Mouse (Mus musculus) T-helper 2 cell (primary cell): Measurements from ENCODE around the gene Tfpt.

ENCODE experiments used
- in situ Hi-C: fragments of 300-600 bp; cut with MboI, MseI; formaldehyde crosslinking; loops from one replicate; pipeline ENCODE4 v1.15.1; 2025; ENCODE audit warnings: high pct_unique_total_duplicates

Gene Tfpt

DNA sequence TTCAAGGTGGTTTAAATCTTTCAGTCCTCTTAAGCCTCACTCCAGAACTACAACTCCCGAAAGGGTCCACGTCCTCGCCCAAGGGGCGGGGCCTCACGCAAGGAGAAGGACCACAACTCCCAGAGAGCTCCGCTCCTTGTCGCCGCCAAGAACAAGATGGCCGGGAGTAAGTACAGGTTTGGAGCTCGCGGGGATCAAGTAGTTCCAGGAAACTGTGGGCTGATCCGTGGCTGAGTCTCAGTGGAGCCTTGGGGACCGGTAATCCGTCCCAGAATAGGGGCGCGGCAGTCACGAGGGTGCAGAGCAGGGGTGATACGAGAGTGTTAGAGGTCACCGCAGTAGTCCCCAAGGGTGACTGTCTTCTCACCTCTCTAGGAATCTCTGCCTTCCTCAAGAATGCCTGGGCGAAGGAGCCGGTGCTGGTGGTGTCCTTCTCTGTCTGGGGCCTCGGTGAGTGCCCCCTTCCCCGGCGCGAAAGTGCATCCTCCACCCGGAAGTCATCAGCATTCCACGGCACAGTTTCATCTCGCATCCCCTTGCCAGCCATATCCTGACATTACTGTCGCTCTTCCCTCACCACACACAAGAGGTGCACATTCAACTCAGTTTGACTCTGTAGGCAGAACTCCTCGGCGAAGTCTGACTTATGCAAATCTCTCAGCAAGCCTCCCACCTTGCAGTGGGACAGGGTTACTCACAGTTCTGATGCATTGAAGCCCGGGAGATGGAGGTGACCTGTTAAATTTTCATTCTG lies 12.3 kb downstream of the Tfpt start, which contains the start of gene Ndufa3:
TSS of gene Ndufa3 (plus strand) at position 132 of the 754 bp plus-strand sequence.
- in situ Hi-C loops, result loop anchor here (25.0 kb wide), 2 partner anchors 220 to 820 kb away; partner anchors contain the start of genes Gm15448, Pira2 and Rdh13

DNA sequence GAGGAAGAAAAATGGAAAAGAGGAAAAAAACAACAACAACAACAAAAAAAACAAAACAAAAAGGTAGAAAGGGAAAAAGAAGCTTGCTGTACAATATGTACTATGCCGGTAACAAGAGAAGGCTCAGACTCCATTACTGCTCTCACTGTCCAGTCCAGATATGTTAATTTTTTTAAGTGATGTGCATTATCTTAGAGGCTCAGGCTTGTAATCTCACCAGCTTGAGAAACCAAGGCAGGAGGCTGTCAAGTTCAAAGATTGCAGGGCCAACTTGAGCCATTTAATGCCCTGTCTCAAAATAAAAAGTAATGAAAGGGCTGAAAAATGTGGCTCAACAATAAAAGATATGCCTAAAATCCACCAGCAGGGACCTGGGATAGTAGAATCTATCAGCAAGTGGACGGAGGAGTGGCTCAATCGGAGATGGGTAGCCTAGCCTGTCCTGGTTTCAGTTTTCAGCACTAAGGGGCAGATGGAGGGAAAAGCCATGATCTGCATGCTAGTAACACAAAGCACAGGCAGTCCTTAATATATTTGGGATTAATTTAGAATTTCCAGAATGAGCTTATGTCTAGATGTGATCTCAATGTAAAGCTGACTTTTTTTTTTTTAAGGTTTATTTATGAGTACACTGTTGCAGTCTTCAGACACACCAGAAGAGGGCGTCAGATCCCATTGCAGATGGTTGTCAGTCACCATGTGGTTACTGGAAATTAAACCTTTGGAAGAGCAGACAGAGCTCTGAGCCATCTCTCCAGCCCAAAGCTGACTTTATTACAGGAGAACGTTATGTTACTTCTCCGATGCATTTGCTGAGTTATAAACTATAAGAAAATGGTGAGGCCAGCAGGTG lies 13.1 kb downstream of the Tfpt start:
- in situ Hi-C loops, result loop anchor here (25.0 kb wide), 2 partner anchors 221 to 821 kb away; partner anchors contain the start of genes Gm15448, Pira2 and Rdh13

DNA sequence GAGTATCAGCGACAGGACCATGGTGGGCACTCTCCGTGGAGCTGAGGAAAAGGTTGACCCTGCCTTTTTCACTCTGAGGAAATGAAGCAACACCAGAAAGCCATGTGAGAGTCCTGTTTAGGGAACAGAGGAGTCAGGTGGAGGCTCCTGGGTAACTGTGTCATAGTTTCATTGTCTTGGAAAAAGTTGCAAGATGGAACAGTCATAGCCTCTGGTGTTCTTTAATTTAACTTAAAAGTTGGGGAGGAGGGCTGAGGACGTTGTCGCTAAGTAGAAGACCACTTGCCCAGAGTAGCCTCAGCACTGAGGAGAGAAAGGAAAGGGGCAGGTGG lies 13.7 kb downstream of the Tfpt start, which contains the start of gene Oscar:
TSS of gene Oscar (minus strand) at position 101 of the 332 bp plus-strand sequence.
- in situ Hi-C loops, result loop anchor here (25.0 kb wide), 2 partner anchors 221 to 821 kb away; partner anchors contain the start of genes Gm15448, Pira2 and Rdh13

DNA sequence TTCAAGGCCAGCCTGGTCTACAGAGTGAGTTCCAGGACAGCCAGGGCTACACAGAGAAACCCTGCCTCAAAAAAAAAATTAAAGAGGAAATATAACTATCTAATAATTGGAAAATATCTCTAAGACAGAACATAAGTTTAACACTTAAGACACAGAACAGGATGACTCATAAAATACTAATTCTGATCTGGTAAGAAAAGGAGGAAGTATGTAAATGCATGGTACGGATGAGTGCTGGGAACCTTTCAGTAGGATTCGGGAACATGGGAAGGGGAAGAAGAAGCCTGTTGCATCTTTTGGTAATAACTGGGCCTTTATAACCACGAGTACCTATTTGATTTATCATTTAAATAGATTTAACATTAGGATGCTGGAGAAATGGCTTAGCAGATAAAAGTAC lies 15.7 kb downstream of the Tfpt start:
- in situ Hi-C loops, result loop anchor here (25.0 kb wide), 2 partner anchors 223 to 823 kb away; partner anchors contain the start of genes Gm15448, Pira2 and Rdh13

DNA sequence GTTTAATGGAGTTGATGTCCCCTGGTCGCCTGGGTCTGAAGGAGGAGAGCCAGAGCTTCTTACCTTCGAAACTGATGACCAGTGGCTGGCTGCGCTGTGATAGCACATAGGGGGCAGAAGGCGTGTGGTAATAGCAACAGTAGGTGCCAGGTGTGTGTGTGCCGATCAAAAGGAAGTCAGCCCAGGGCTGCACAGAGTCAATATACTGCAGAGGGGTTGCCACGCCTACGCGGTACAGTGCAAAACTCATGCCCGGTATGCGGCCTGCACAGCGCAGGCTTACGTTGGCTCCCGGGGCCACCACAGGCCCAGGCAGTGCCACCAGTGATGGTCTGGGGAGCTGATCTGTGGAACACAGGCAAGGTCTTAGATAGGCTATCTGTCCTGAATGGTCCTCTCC lies 18.7 kb downstream of the Tfpt start:
- in situ Hi-C loops, result loop anchor here (25.0 kb wide), 2 partner anchors 226 to 826 kb away; partner anchors contain the start of genes Gm15448, Pira2 and Rdh13

DNA sequence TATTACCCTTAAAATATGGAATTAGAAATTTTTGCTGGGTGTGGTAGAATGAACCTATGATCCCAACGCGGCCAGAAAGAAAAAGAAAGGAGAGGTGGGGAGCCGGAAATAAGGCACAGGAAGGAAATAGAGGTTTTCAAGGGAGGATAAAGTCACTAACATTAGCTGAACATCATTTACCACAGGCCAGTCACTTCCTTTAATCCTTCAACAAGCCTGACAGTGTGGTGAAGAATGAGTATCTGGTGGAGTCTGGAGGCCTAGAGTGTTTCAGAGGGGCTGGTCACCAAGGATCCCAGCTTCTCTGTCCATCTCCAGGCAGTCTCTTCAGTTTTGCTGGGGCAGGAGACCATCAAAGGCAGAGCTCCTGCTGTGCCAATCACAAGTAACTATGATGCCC lies 19.3 kb downstream of the Tfpt start:
- in situ Hi-C loops, result loop anchor here (25.0 kb wide), 2 partner anchors 227 to 827 kb away; partner anchors contain the start of genes Gm15448, Pira2 and Rdh13

DNA sequence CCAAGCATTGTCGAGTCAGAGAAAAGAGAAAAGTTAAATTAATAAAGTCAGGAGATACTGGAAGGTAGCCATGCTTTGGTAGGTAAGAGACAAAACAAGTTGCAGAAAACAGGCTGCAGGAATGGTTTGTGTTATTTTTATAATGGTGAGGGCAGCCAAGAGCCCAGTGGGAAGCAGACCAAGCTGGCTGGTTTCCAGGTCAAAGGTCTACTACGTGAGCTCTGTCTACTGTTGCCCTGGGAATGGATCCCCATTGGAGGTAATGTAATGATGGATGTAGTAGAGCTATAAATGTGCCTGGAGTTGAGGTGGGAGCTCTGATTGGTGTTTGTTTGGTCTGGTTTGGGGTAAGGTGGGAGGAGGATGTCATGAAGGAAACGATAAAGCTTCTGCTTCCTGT lies 20.6 kb downstream of the Tfpt start:
- in situ Hi-C loops, result loop anchor here (25.0 kb wide), 2 partner anchors 228 to 828 kb away; partner anchors contain the start of genes Gm15448, Pira2 and Rdh13

DNA sequence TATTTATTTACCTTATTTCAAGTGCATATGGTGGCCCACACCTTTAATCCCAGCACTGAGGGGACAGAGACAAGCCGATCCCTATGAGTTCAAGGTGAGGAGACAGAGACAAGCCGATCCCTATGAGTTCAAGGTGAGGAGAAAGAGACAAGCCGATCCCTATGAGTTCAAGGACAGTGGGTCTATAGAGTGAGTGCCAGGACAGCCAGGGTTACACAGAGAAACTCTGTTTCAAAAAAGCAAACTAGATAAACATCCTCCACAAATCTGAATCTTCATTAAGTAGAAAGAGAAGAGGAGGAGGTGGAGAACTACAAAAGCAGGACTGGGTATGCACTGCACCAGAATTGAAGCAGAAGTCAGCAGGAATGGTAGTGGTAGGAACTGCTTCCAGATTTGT lies 21.1 kb downstream of the Tfpt start:
- in situ Hi-C loops, result loop anchor here (25.0 kb wide), 2 partner anchors 229 to 829 kb away; partner anchors contain the start of genes Gm15448, Pira2 and Rdh13

DNA sequence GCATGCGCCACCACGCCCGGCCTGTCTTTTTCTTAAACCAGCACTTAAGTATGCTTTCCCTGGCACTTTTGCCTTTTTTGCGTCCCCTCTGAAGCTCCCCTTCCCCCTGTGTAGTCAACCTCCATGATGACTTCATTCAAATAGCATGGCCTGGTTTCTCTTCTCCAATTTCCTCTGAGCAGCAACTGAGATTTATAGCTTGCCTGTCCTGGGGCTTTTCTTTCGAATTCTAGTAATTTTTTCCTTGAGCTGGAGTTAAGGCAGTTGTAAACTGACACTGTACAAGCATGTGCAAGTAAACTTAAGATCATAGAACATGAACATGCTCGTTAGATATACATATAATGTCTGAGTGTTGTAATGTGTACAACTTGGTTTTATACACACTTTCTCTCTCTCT lies 22.3 kb downstream of the Tfpt start:
- in situ Hi-C loops, result loop anchor here (25.0 kb wide), 2 partner anchors 230 to 830 kb away; partner anchors contain the start of genes Gm15448, Pira2 and Rdh13

DNA sequence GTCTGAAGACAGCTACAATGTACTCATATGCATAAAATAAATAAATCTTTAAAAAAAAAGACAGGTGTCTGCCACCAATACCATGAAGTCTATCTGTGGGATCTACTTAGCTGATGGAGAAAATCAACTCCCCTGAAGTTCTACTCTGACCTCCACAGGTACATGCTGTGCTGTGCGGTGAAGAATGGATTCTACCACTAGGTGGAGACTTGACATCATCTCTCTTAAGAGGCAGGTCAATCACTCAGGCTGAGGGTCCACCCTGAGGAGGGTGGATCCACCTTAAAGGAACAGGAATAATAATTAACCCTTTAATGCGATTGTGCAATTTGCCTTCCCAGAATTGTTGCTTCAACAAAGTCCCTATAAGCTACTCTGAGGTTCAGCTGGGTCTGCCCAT lies 22.9 kb downstream of the Tfpt start:
- in situ Hi-C loops, result loop anchor here (25.0 kb wide), 2 partner anchors 231 to 831 kb away; partner anchors contain the start of genes Gm15448, Pira2 and Rdh13

DNA sequence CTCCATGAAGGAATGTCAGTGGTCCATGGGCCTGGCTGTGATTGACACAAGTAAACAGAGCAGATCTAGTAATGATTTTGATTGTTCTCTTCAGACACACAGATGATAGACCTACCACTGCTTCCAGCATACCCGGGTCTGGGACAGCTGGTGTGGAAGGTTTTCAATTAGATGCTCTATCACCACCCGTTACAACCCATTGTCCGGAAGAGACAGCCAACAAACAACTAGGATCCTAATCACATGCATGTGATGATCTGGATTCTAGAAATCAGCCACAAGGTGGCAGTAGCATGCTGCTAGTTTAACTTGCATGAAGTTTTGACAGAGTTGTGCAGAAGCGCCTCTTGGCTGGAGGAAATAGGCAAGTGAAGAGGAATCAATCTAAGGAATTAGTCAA lies 28.6 kb downstream of the Tfpt start:
- in situ Hi-C loops, result loop anchor here (25.0 kb wide), 2 partner anchors 236 to 836 kb away; partner anchors contain the start of genes Gm15448, Pira2 and Rdh13

DNA sequence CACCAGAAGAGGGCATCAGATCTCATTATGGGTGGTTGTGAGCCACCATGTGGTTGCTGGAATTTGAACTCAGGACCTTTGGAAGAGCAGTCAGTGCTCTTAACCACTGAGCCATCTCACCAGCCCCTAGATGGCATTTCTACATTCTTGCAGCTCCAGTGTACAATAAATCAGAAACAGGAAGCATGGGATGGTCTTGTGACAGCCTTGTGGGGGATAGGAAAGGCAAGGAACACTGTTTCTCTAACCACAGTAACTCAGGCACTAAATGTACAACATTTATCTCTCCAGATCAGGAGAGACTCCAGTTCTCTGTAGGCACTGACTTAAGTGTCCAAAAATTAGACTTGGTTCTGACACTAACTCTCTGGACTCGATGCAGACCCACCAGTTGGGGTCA lies 32.0 kb downstream of the Tfpt start:
- in situ Hi-C loops, result loop anchor here (25.0 kb wide), 1 partner anchor 385 kb away; no protein-coding TSS in a partner anchor

DNA sequence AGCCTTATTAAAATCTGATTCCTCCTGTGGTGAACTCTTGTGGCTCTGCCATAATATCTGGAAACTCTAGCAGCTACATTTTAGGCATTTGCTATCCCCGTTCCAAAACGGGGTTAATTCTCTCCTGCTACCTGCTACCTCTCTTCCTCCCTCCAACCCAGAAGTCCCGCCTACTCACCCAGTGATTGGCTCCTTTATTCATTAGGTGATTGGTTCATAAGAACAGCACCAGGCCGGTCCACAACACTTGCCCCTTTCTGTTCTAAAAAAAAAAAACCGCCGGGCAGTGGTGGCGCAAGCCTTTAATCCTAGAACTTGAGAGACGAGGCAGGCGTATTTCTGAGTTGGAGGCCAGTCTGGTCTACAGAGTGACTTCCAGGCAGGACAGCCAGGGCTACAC lies 34.6 kb downstream of the Tfpt start:
- in situ Hi-C loops, result loop anchor here (25.0 kb wide), 1 partner anchor 383 kb away; no protein-coding TSS in a partner anchor

DNA sequence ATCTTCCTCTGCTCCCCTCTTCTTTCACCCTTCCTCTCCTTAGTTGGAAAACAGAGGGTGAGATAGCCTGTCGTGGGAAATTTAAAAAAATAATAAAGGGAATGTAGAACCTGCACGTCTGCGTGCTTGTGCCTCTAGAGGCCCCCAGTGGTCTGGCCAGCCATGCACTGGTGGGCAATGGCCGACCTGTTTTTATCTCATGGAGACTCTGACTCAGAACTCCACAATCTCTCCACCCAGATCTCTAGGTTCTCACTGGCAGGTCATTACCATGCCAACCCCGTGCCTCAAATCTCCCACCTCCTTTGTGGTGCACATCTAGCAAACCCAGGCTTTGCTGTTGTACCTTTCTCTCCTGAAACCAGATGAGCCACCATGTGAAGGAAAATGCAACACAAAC lies 35.0 kb downstream of the Tfpt start:
- in situ Hi-C loops, result loop anchor here (25.0 kb wide), 1 partner anchor 382 kb away; no protein-coding TSS in a partner anchor

DNA sequence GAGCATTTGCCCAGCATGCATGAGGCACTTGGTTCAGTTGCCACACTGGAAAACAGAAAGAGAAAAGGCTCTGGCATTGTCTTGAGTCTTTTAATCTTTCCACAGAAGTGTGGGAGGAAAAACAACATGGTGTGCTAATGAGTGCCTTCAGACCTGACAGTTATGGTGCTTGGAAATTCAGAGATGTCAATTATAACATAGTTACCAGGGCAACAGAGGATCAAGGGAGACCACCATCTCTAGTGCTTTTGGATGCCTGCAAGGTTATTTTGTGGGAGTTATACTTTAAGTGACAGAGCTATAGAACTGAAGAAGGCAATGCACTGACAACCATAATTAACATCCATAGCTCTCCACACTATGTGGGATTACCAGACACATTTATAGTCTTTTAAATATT lies 35.9 kb downstream of the Tfpt start:
- in situ Hi-C loops, result loop anchor here (25.0 kb wide), 1 partner anchor 382 kb away; no protein-coding TSS in a partner anchor

DNA sequence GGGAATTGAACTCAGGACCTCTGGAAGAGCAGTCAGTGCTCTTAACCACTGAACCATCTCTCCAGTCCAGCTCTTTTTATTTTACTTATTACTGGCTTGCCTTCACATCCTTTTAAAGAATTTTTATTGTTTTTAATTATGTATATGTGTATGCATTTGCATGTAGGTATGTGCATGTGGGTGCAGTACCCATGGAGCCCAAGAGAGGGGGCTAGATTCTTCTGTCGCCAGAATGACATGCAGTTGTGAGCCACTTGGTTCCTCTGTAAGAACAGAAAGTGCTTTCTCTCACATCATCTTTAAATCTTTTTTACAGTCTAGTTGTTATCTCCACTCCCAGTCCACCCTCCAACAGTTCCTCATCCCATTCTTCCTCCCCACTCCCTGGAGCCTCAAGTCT lies 38.2 kb downstream of the Tfpt start:
- in situ Hi-C loops, result loop anchor here (25.0 kb wide), 1 partner anchor 379 kb away; no protein-coding TSS in a partner anchor

DNA sequence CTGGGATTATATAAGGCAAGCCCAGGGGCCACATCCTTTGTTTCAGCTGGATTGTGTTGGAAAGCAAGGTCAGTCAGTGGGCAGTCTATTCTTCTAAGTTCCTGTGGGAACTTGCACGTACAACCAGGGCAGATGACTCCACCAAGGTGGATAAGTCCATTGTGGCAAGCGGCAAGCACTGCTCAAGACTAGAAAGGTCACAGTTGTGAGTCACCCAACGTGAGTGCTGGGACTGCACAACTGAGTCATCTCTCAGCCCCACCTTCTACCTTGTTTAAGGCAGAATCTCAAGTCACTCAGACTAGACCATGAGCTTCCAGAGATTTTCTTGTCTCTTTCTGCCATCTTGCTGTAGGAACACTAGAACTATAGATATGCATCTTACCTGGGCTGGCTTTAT lies 39.2 kb downstream of the Tfpt start:
- in situ Hi-C loops, result loop anchor here (25.0 kb wide), 1 partner anchor 378 kb away; no protein-coding TSS in a partner anchor

DNA sequence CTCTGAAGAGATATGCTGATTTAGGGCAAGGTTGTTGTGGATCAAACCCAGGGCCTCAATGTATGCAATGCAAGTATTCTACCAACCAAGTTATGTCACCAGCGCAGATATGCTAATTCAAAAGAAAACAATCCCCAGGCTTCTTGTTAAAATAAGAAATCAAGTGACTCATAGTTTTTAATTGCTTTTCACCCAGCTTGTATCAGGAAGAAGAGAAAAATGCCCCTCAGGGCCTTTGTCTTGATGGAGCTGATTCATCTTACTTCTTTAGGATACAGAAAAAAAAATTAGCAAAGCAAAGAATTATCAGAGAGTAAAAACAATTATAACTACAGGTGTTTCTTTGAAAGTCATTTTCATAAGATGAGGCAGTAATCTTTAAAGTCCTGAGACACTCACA lies 42.4 kb downstream of the Tfpt start:
- in situ Hi-C loops, result loop anchor here (25.0 kb wide), 1 partner anchor 375 kb away; no protein-coding TSS in a partner anchor

DNA sequence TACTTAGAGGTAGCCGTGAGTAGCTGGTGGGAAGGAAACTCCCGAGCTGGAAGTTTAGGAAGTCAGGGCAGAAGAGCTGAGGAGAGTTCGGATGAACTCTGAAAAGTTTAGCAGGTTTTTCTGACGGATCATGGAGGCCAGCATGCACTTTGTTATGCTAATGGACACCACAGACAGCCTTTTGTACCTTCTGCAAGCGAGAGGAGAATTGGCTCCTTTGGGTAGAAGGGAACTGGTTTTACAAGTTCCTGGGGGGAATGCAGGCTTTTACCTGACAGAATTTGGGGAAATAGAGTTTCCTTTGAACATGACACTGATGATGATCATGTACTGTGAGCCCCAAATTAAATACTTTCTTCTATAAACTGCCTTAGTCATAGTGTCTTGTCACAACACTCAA lies 43.5 kb downstream of the Tfpt start:
- in situ Hi-C loops, result loop anchor here (25.0 kb wide), 1 partner anchor 374 kb away; no protein-coding TSS in a partner anchor

DNA sequence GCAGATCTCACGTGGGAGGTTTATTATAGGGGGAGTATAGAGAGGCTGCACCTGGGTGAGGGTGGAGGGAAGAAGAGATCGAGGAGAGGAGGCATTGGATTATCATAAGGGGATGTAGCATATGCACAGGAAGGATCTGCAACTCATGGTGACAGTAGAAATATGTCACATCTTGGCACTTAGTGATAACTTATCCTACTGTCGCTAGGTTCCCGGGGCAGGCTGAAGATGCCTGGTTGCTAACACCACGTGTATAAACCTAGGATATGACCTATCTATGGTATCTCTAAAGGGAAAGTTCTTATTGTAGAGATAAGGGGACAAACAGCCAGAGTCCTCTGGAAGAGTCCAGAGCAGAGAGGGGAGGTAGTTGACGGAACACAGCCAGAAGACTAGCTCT lies 44.0 kb downstream of the Tfpt start:
- in situ Hi-C loops, result loop anchor here (25.0 kb wide), 1 partner anchor 373 kb away; no protein-coding TSS in a partner anchor

DNA sequence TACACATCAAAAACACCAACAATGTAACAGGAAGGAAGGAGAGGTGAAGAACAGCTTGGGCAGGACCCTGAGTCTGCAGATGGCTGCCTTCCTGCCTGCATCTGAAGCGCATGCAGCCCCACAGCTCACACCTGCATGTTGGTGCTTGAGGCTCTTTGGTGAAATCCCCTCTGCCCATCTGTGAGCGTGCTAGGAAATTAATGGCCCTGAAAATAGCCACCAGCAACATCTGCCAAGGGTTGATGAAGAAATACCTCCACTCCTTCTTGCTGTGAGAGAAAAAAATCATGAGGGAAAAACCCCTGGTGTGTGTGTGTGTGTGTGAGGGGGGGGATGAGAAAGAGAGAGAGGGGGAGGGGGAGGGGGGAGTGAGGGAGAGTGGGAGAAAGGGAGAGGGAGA lies 49.7 kb downstream of the Tfpt start:
- in situ Hi-C loops, result loop anchor here (25.0 kb wide), 1 partner anchor 368 kb away; no protein-coding TSS in a partner anchor
